Mouse (Mus musculus): Measurements from ENCODE around the gene Stoml1. TPM values are rescaled to one million over a fixed set of nuclear protein-coding genes. Genes with fewer than 3 reads are reported as not detected.

The Stoml1 gene
- polyA plus RNA-seq, 1 experiment from 2014 or later: 142 TPM

GRCm38 (mm10) chr9:58303115-58303514 lies 50.2 kb downstream of the Stoml1 start:
- Histone ChIP-seq H3K27me3 (replicated peaks; ENCODE audit: control insufficient read depth, insufficient read depth, low read length) (no peaks in the 10 kb centered on the region), H3K4me2 (ENCODE audit: low read length) (no peak overlapping the region), H3K4me1 (ENCODE audit: control insufficient read depth, insufficient read depth, low read depth, low read length) (peaks cover 20% of the 10 kb centered on the region), H3K9me3 (ENCODE audit: control insufficient read depth, low read length) (no peaks in the 10 kb centered on the region), H3K27ac (ENCODE audit: low read depth, low read length) (no peak overlapping the region), H3K36me3 (ENCODE audit: control insufficient read depth, insufficient read depth, low read length) (no peaks in the 10 kb centered on the region), H3K4me3 (ENCODE audit: low read length) (no peak overlapping the region), H3K9ac (ENCODE audit: low read depth, low read length) (no peak overlapping the region)
- no peak for ATAC-seq
- 69% methylated on average over 5 of the region's 5 CpGs for WGBS

GRCm38 (mm10) chr9:58303599-58304271 lies 50.8 kb downstream of the Stoml1 start:
- H3K9me3 ChIP-seq (ENCODE audit: control insufficient read depth, low read length): no peaks in the 10 kb centered on the region
- H3K9ac ChIP-seq (ENCODE audit: low read depth, low read length): no peak overlapping the region
- no peak overlapping the region for H3K4me3 ChIP-seq (ENCODE audit: low read length)
- 45% methylated on average over 8 of the region's 8 CpGs for WGBS
- no peak overlapping the region for H3K4me2 ChIP-seq (ENCODE audit: low read length)
- H3K4me1 ChIP-seq (ENCODE audit: control insufficient read depth, insufficient read depth, low read depth, low read length): peaks cover 25% of the 10 kb centered on the region
- 0 out of 2 replicates have a peak, but pooled peaks have one; percentile 27 for ATAC-seq
- peak overlapping the region; percentile 17; the same call in 1 of the 2 replicates for H3K27ac ChIP-seq (ENCODE audit: low read depth, low read length)
- H3K36me3 ChIP-seq (ENCODE audit: control insufficient read depth, insufficient read depth, low read length): no peaks in the 10 kb centered on the region
- no peaks in the 10 kb centered on the region for H3K27me3 ChIP-seq (replicated peaks; ENCODE audit: control insufficient read depth, insufficient read depth, low read length)

DNA sequence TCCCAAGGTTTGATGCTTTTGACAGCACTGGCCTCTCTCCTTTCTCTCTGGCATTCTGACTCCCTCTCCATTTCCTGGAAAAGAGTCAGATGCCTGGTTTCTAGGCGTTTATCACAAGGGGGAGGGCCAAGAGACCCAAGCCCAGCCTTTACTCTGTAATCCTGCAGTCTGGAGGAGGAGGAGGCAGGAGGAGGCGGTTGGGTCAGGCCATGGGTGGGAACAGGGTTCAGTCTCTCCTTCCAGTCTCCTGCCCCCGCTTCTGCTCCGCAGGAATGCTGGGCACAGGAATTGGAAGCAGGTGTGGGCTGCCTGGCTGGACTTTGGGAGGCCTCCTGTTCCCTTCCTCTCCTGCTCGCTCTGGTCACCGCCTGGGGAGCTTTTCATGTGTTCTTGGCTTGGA lies 52.7 kb downstream of the Stoml1 start:
- H3K36me3 ChIP-seq (ENCODE audit: control insufficient read depth, insufficient read depth, low read length): no peaks in the 10 kb centered on the region
- H3K4me3 ChIP-seq (ENCODE audit: low read length): no peak overlapping the region
- H3K27ac ChIP-seq (ENCODE audit: low read depth, low read length): no peak overlapping the region
- no peaks in the 10 kb centered on the region for H3K9me3 ChIP-seq (ENCODE audit: control insufficient read depth, low read length)
- no peaks in the 10 kb centered on the region for H3K27me3 ChIP-seq (replicated peaks; ENCODE audit: control insufficient read depth, insufficient read depth, low read length)
- no peak overlapping the region for H3K4me2 ChIP-seq (ENCODE audit: low read length)
- H3K9ac ChIP-seq (ENCODE audit: low read depth, low read length): no peak overlapping the region
- no peak for ATAC-seq
- H3K4me1 ChIP-seq (ENCODE audit: control insufficient read depth, insufficient read depth, low read depth, low read length): peaks cover 30% of the 10 kb centered on the region
- WGBS: 31% methylated on average over 6 of the region's 6 CpGs

DNA sequence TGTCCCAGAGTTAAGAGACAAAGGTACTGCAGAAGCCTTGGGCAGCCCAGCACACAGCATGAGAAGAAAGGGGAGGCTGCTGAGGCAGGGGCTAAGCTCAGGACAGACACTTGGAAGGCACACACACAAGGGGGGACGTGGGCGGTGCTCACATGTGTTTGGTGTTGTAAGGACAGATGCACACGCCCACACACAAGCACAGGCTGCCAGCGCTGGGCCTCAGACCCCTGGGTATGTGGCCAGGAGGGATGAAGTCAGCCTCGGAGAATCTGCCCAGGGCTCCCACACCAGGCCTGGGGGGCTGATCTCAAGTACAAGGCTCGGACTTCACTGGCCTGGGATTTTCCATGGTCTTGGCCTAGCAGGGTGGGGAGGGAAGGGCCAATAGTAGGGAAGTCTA lies 55.4 kb downstream of the Stoml1 start:
- WGBS: 28% methylated on average over 6 of the region's 6 CpGs
- H3K9ac ChIP-seq (ENCODE audit: low read depth, low read length): no peak overlapping the region; the same call in none of the 2 replicates
- no peak overlapping the region for H3K4me2 ChIP-seq (ENCODE audit: low read length)
- no peaks in the 10 kb centered on the region for H3K9me3 ChIP-seq (ENCODE audit: control insufficient read depth, low read length)
- H3K36me3 ChIP-seq (ENCODE audit: control insufficient read depth, insufficient read depth, low read length): no peaks in the 10 kb centered on the region
- H3K4me3 ChIP-seq (ENCODE audit: low read length): no peak overlapping the region
- no peak overlapping the region for H3K27ac ChIP-seq (ENCODE audit: low read depth, low read length)
- no peak for ATAC-seq
- peaks cover 39% of the 10 kb centered on the region for H3K4me1 ChIP-seq (ENCODE audit: control insufficient read depth, insufficient read depth, low read depth, low read length)
- peaks cover 14% of the 10 kb centered on the region for H3K27me3 ChIP-seq (replicated peaks; ENCODE audit: control insufficient read depth, insufficient read depth, low read length)

DNA sequence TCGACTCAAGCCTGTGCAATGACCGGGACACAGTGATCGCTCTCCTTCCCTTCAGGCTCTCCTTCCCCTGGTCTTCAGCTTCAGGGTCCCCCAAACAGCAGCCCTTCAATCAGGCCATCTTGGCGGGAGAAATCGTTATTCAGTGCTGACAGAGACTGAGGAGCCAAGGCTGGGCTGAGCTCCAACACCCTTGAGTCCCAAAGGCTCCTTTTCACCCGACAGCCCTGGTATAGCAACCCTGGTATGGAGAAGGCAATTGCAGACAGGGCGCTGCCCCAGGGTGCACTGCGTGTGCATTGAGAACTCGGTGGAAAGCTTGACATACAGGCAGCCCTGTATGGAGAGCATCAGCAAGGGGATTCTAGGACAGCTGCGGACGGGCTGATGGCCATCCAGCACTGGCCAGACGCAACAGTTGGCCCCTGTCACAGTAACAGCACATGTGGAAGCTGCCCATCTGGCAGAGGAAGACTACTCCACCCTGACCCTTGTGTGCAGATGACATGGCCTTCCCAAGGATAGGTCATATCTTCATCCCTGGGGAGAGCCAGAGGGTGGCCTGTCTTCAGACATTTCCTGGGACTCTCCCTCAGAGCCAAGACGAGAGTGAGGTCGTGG lies 57.2 kb downstream of the Stoml1 start:
- 66% methylated on average over 14 of the region's 14 CpGs for WGBS
- H3K4me1 ChIP-seq (ENCODE audit: control insufficient read depth, insufficient read depth, low read depth, low read length): peaks cover 37% of the 10 kb centered on the region
- H3K9ac ChIP-seq (ENCODE audit: low read depth, low read length): no peak overlapping the region
- no peak overlapping the region for H3K4me3 ChIP-seq (ENCODE audit: low read length)
- peaks cover 15% of the 10 kb centered on the region for H3K27me3 ChIP-seq (replicated peaks; ENCODE audit: control insufficient read depth, insufficient read depth, low read length)
- no peak for ATAC-seq
- no peaks in the 10 kb centered on the region for H3K36me3 ChIP-seq (ENCODE audit: control insufficient read depth, insufficient read depth, low read length)
- no peaks in the 10 kb centered on the region for H3K9me3 ChIP-seq (ENCODE audit: control insufficient read depth, low read length)
- no peak overlapping the region for H3K4me2 ChIP-seq (ENCODE audit: low read length)
- no peak overlapping the region for H3K27ac ChIP-seq (ENCODE audit: low read depth, low read length)

GRCm38 (mm10) chr9:58311191-58311910 lies 58.4 kb downstream of the Stoml1 start:
- Histone ChIP-seq H3K27ac (ENCODE audit: low read depth, low read length) (no peak overlapping the region), H3K9ac (ENCODE audit: low read depth, low read length) (peak overlapping the region; percentile 60), H3K4me1 (ENCODE audit: control insufficient read depth, insufficient read depth, low read depth, low read length) (peaks cover 40% of the 10 kb centered on the region), H3K27me3 (replicated peaks; ENCODE audit: control insufficient read depth, insufficient read depth, low read length) (peaks cover 15% of the 10 kb centered on the region), H3K4me2 (ENCODE audit: low read length) (peak overlapping the region; percentile 64), H3K9me3 (ENCODE audit: control insufficient read depth, low read length) (no peaks in the 10 kb centered on the region), H3K36me3 (ENCODE audit: control insufficient read depth, insufficient read depth, low read length) (no peaks in the 10 kb centered on the region), H3K4me3 (ENCODE audit: low read length) (peak overlapping the region; percentile 35; the same call in 1 of the 2 replicates)
- WGBS: 56% methylated on average over 30 of the region's 33 CpGs
- no peak for ATAC-seq

Small RNAs within 50 kb of the gene (microRNA-seq; reads per million reads assigned to microRNA genes)
- gene Mir6385: not detected

Other genes starting within 250 kb of the Stoml1 start
- gene Cyp11a1, start 246.8 kb upstream of the Stoml1 start, polyA plus RNA-seq (2015; fragmentation: Nextera tagmentation; extraction: Ambion mirVana): 1.7 and 2.4 TPM in 2 replicates
- 11.6 and 16.4 TPM in 2 replicates for gene Stra6, start 189.4 kb upstream of the Stoml1 start, polyA plus RNA-seq (2015; fragmentation: Nextera tagmentation; extraction: Ambion mirVana)
- gene Ccdc33, start 134.3 kb upstream of the Stoml1 start, polyA plus RNA-seq (2015; fragmentation: Nextera tagmentation; extraction: Ambion mirVana): 0.43 and 0.79 TPM in 2 replicates
- gene Islr, start 48.9 kb upstream of the Stoml1 start, polyA plus RNA-seq (2015; fragmentation: Nextera tagmentation; extraction: Ambion mirVana): 40.4 and 50.5 TPM in 2 replicates
- 13.8 and 21.5 TPM in 2 replicates for gene Islr2, start 48.8 kb upstream of the Stoml1 start, polyA plus RNA-seq (2015; fragmentation: Nextera tagmentation; extraction: Ambion mirVana)
- 3.9 and 6.0 TPM in 2 replicates for gene Pml, start 3.4 kb upstream of the Stoml1 start, polyA plus RNA-seq (2015; fragmentation: Nextera tagmentation; extraction: Ambion mirVana)
- gene Loxl1, start 60.0 kb downstream of the Stoml1 start, polyA plus RNA-seq (2015; fragmentation: Nextera tagmentation; extraction: Ambion mirVana): 7.4 and 10.2 TPM in 2 replicates
- gene Tbc1d21, start 117.3 kb downstream of the Stoml1 start, polyA plus RNA-seq (2015; fragmentation: Nextera tagmentation; extraction: Ambion mirVana): not detected in 2 replicates
- 8.5 and 9.6 TPM in 2 replicates for gene Insyn1, start 235.4 kb downstream of the Stoml1 start, polyA plus RNA-seq (2015; fragmentation: Nextera tagmentation; extraction: Ambion mirVana)

All from hindbrain, embryonic 16.5 days (tissue).